Mouse (Mus musculus) liver, adult 2 months (tissue): ENCODE results near the gene Pfkp. TPM values are rescaled to one million over a fixed set of nuclear protein-coding genes. Genes with fewer than 3 reads are reported as not detected.

ENCODE experiments used
- DNase-seq: peaks from one replicate; pipeline ENCODE4 v3.0.0-alpha.2; 2011; ENCODE audit warnings: low read depth, low spot score; ENCODE audit errors: extremely low read depth
- H3K27ac ChIP-seq: fragments of 200-500 bp; replicated peaks from 2 replicates; pipeline ENCODE4 v1.5.1; 2012; ENCODE audit warnings: low read depth, mild to moderate bottlenecking, control low read depth, inconsistent platforms, low read length; ENCODE audit not compliant: insufficient read depth
- H3K27me3 ChIP-seq: fragments of 200-500 bp; 2 replicates; pipeline ENCODE4 v1.6.1; 2012; ENCODE audit warnings: mild to moderate bottlenecking, moderate library complexity, low read length, inconsistent platforms; ENCODE audit not compliant: control insufficient read depth, insufficient read depth
- H3K36me3 ChIP-seq: fragments of 200-500 bp; 2 replicates; pipeline ENCODE4 v1.6.1; 2012; ENCODE audit warnings: low read length, inconsistent platforms; ENCODE audit not compliant: control insufficient read depth, insufficient read depth
- H3K4me1 ChIP-seq: fragments of 200-500 bp; 2 replicates; pipeline ENCODE4 v1.6.1; 2011; ENCODE audit warnings: low read length; ENCODE audit not compliant: control insufficient read depth, insufficient read depth
- H3K4me3 ChIP-seq: fragments of 200-500 bp; 2 replicates; pipeline ENCODE4 v1.5.1; 2011; ENCODE audit warnings: low read depth, mild to moderate bottlenecking, control low read depth, low read length, moderate library complexity; ENCODE audit not compliant: insufficient read depth
- H3K79me2 ChIP-seq: fragments of 200-500 bp; 2 replicates; pipeline ENCODE4 v1.6.1; 2012; ENCODE audit warnings: inconsistent platforms, mild to moderate bottlenecking, low read length, moderate library complexity; ENCODE audit not compliant: control insufficient read depth, insufficient read depth
- H3K9ac ChIP-seq: fragments of 200-500 bp; 2 replicates; pipeline ENCODE4 v1.6.1; 2012; ENCODE audit warnings: low read depth, mild to moderate bottlenecking, control low read depth, inconsistent platforms, low read length
- CTCF ChIP-seq: fragments of 200-500 bp; IDR thresholded peaks from 2 replicates; pipeline ENCODE4 v1.5.1; 2011; ENCODE audit warnings: low read depth, low read length, control low read depth
- POLR2A ChIP-seq: fragments of 200-500 bp; IDR thresholded peaks from 2 replicates; pipeline ENCODE4 v1.6.1; 2011; ENCODE audit warnings: low read length, control low read depth; ENCODE audit not compliant: insufficient read depth; ENCODE audit errors: extremely low read depth
- WGBS: fragments of 180-500 bp; shearing (Covaris S2); methylation state at CpG from one replicate; pipeline ENCODE4 v1.1.7; 2018; 5-methylcytosine and 5-hydroxymethylcytosine counted together
- polyA plus RNA-seq: library from polyadenylated mRNA; depleted of rRNA; stranded (reverse); fragments of >200 nt; gene quantifications from 2 replicates; pipeline ENCODE4 v1.2.3, GENCODE M21; 2012
- total RNA-seq: library from RNA; depleted of rRNA; stranded (reverse); fragments of >200 nt; gene quantifications from 2 replicates; pipeline ENCODE4 v1.2.3, GENCODE M21; 2014

Pfkp gene
- total and polyA plus RNA-seq, 2 experiments: 1.8 to 2.8 TPM

DNA sequence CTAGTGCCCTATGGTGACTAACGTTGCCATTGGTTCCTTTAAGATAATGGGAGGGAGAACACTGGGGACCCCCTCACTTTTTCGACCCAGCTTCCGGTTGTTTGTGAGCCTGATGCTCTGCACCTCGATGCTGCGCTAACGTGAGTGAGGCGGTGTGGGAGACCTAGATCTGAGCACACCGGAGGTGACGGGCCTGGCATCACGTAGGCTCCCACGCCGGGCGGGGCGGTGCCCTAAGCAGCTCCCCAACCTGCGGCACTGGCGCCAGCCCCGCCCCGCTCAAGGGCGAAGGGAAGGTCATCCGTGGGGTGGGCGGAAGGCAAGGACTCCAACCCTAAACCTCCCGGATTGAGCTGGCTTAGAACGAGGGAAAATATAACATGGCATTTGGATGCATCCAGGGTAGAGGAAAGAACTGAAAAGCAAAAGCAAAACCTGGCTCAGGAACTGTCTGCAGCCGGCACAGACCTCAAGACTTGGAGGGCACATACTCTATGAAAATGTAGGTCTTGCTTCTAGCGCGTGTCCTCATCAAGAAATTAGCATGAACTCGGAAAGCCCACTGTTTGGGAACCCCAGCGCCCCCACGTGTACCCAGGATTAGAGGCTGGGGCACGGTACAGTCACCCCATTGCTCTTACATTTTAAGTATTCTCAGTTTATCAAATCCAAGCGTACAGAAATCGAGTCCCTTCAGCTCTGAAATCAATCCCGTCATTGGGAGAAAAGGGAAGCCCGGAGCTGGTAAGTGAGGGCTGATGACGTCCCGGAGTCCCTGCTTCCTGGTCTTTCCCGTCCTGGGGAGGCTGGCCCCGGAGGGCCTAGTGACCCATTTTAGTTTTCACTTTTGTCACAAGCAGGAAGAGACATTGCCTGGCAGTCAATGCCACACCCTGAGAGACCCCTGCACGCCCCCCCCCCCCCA lies 1.2 kb downstream of the Pfkp start:
- no peaks in the 10 kb centered on the region for H3K79me2 ChIP-seq
- no peaks in the 10 kb centered on the region; the same call in 1 of the 2 replicates for H3K27me3 ChIP-seq
- H3K27ac ChIP-seq: no peak overlapping the region
- H3K4me1 ChIP-seq: 0 out of 2 replicates have a peak, but pooled peaks cover 2% of the 10 kb centered on the region
- 1% methylated on average over 39 of the region's 39 CpGs for WGBS
- H3K4me3 ChIP-seq: peak overlapping the region; percentile 45
- no peak for DNase-seq
- peak overlapping the region; percentile 36; the same call in 1 of the 2 replicates for H3K9ac ChIP-seq
- H3K36me3 ChIP-seq: no peaks in the 10 kb centered on the region
- no peak for TF ChIP-seq CTCF
- TF ChIP-seq POLR2A: no peak

DNA sequence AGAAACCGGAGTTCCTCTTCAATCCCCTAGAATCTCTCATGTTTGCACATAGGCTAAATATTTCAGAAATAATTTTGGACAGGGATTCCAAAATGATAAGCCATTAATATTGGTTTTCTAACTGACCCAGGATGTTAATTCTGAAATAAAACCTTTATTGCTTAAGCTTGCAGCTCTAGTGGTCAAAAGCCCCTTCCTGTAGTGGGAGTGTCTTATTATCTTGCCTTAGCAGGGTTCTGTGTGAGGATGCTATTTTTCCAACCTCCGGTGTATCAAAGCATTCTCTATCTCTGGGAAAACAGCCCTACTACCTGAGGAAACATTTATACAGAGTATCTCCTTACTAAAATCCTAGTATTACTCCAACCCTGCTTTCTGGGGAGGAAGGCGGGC lies 1.9 kb downstream of the Pfkp start:
- H3K9ac ChIP-seq: no peak overlapping the region
- TF ChIP-seq POLR2A (no peak), CTCF (no peak)
- 61% methylated on average over 3 of the region's 3 CpGs for WGBS
- no peak overlapping the region for H3K27ac ChIP-seq
- 0 out of 2 replicates have a peak, but pooled peaks cover 2% of the 10 kb centered on the region for H3K4me1 ChIP-seq
- H3K4me3 ChIP-seq: no peak overlapping the region
- H3K79me2 ChIP-seq: no peaks in the 10 kb centered on the region
- H3K36me3 ChIP-seq: no peaks in the 10 kb centered on the region
- DNase-seq: no peak
- H3K27me3 ChIP-seq: no peaks in the 10 kb centered on the region; the same call in 1 of the 2 replicates

DNA sequence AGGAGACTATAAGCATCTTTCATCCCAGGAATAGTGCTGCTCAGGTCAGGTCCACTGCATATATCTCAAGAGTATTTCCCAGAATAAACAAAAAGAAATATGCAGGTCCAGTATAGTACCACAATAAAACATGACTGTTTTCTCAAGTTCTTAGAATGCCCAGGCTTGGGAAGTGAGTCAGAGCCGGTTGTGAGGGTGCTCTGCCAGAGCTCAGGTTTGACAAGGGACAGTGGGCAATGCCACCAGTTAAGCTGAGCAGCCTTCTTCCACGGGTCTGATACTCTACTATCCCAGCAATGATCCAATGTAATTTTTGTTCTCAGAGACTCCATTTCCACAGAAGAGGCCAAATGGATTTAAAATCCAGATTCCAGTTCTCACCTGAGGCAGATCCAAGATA lies 2.3 kb downstream of the Pfkp start:
- Histone ChIP-seq H3K4me1 (0 out of 2 replicates have a peak, but pooled peaks cover 2% of the 10 kb centered on the region), H3K27me3 (no peaks in the 10 kb centered on the region; the same call in 1 of the 2 replicates), H3K79me2 (no peaks in the 10 kb centered on the region), H3K9ac (no peak overlapping the region), H3K4me3 (no peak overlapping the region), H3K27ac (no peak overlapping the region), H3K36me3 (no peaks in the 10 kb centered on the region)
- TF ChIP-seq CTCF (no peak), POLR2A (no peak)
- WGBS: 75% methylated on average over 2 of the region's 2 CpGs
- DNase-seq: no peak

DNA sequence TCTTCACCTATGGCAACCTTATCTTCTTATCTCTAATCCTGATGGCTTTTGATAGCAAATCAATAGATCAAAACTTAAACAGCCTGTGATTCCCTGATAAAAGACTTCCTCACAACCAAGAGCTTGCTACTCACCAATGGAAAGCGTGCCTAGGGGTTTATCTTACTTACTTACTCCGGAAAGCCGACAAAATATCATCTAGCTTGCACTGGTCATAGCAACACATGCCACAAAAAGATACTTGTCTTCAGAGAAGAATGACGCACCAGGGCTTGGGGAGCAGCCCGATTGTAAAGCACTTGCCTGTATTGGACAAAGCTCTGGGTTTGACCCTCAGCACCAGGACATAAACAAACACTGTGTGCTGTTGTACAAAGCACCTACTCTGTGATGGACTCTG lies 4.6 kb downstream of the Pfkp start:
- no peak for TF ChIP-seq POLR2A
- no peaks in the 10 kb centered on the region for H3K79me2 ChIP-seq
- no peak overlapping the region for H3K27ac ChIP-seq
- WGBS: 52% methylated on average over 5 of the region's 5 CpGs
- H3K36me3 ChIP-seq: no peaks in the 10 kb centered on the region
- H3K4me1 ChIP-seq: 0 out of 2 replicates have a peak, but pooled peaks cover 2% of the 10 kb centered on the region
- no peak overlapping the region for H3K4me3 ChIP-seq
- no peaks in the 10 kb centered on the region; the same call in 1 of the 2 replicates for H3K27me3 ChIP-seq
- no peak overlapping the region for H3K9ac ChIP-seq
- no peak for DNase-seq

DNA sequence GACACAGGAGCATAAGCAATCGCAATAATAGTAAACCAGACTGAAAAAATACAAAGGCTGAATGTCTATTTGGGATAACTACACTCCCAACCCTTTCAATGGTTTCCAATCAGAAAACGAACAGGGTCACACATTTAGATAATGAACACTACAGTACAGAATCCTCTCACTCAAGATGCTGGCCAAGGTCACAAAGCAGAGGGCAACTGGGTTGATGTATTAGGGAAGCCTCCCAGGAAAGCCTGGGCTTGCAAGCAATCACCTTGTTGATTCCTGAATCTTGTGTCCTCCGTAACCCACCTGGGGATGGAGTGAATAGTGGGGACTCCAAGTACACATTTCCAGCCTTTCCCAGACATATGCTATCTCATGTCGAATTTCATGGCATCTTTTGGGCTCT lies 5.6 kb downstream of the Pfkp start:
- H3K36me3 ChIP-seq: no peaks in the 10 kb centered on the region
- no peaks in the 10 kb centered on the region; the same call in 1 of the 2 replicates for H3K27me3 ChIP-seq
- no peaks in the 10 kb centered on the region for H3K79me2 ChIP-seq
- 86% methylated on average over 4 of the region's 4 CpGs for WGBS
- no peak overlapping the region for H3K27ac ChIP-seq
- TF ChIP-seq POLR2A (no peak), CTCF (no peak)
- no peak overlapping the region for H3K9ac ChIP-seq
- no peak for DNase-seq
- H3K4me3 ChIP-seq: no peak overlapping the region
- H3K4me1 ChIP-seq: no peaks in the 10 kb centered on the region

DNA sequence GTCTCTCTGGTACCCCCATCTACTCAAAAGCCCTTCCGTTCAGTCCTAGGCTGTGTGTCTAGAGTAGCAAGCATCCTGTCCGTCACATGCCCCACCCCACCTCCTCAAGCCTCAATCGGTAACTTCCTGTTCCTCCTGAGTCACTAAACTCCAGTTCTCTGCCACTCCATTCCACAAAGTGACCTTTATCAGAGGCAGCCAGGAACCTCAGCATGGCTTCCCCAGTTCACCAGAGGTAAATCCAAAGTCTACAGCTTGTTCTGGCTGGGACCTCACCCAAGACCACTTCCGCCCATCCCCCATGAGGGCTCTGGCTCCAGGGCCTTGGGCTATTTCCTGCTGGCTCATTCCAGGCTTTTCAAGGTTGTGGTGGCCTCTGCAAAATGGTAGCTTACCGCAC lies 6.1 kb downstream of the Pfkp start:
- H3K9ac ChIP-seq: no peak overlapping the region
- no peak overlapping the region for H3K4me3 ChIP-seq
- no peak for TF ChIP-seq CTCF
- no peak for TF ChIP-seq POLR2A
- no peaks in the 10 kb centered on the region for H3K4me1 ChIP-seq
- H3K27me3 ChIP-seq: no peaks in the 10 kb centered on the region; the same call in 1 of the 2 replicates
- 78% methylated on average over 5 of the region's 5 CpGs for WGBS
- DNase-seq: no peak
- H3K79me2 ChIP-seq: no peaks in the 10 kb centered on the region
- no peak overlapping the region for H3K27ac ChIP-seq
- H3K36me3 ChIP-seq: no peaks in the 10 kb centered on the region
